Mouse (Mus musculus) neural tube, embryonic 11.5 days (tissue): Measurements from ENCODE around the gene Abca1. TPM values are rescaled to one million over a fixed set of nuclear protein-coding genes. Genes with fewer than 3 reads are reported as not detected.

Source experiments
- polyA plus RNA-seq: library from polyadenylated mRNA; unstranded; fragments of >200 nt; fragmentation: Nextera tagmentation; extraction: Ambion mirVana; gene quantifications from 2 replicates; pipeline ENCODE4 v1.2.1, GENCODE M21; 2014

The Abca1 gene
- polyA plus RNA-seq, 1 experiment from 2014 or later, result 11.0 TPM

Other genes starting within 250 kb of the Abca1 start
- gene Olfr272, start 240.7 kb downstream of the Abca1 start, polyA plus RNA-seq, result not detected in 2 replicates
- gene Olfr270, start 195.3 kb downstream of the Abca1 start, polyA plus RNA-seq, result not detected in 2 replicates
- not detected in 2 replicates for gene Nipsnap3a, start 170.6 kb downstream of the Abca1 start, polyA plus RNA-seq
- gene Nipsnap3b, start 148.0 kb downstream of the Abca1 start, polyA plus RNA-seq, result 125 and 131 TPM in 2 replicates